Mouse (Mus musculus) stomach, embryonic 16.5 days (tissue): ENCODE results near the gene Jag2. TPM values are rescaled to one million over a fixed set of nuclear protein-coding genes. Genes with fewer than 3 reads are reported as not detected.

ENCODE experiments used
- ATAC-seq: fragments of 200-750 bp; cut with Nextera tagmentation; 2 replicates; pipeline ENCODE4 v1.8.0; 2017; ENCODE audit warnings: moderate number of reproducible peaks, moderate TSS enrichment; ENCODE audit not compliant: insufficient read depth, low FRiP score
- H3K27ac ChIP-seq: fragments of 300-500 bp; sonication (generic); 2 replicates; pipeline ENCODE4 v1.5.1; 2014; ENCODE audit warnings: low read length
- H3K27me3 ChIP-seq: fragments of 300-500 bp; sonication (generic); 2 replicates; pipeline ENCODE4 v1.6.1; 2014; ENCODE audit warnings: low read length, control low read depth, mixed read lengths; ENCODE audit not compliant: control insufficient read depth, insufficient read depth
- H3K36me3 ChIP-seq: fragments of 300-500 bp; sonication (generic); 2 replicates; pipeline ENCODE4 v1.6.1; 2014; ENCODE audit warnings: low read length; ENCODE audit not compliant: control insufficient read depth, insufficient read depth
- H3K4me1 ChIP-seq: fragments of 300-500 bp; sonication (generic); 2 replicates; pipeline ENCODE4 v1.6.1; 2014; ENCODE audit warnings: low read length, control low read depth, mixed read lengths; ENCODE audit not compliant: control insufficient read depth, insufficient read depth
- H3K4me2 ChIP-seq: fragments of 300-500 bp; sonication (generic); 2 replicates; pipeline ENCODE4 v1.6.1; 2014; ENCODE audit warnings: low read depth, low read length, mixed read lengths
- H3K4me3 ChIP-seq: fragments of 300-500 bp; sonication (generic); replicated peaks from 2 replicates; pipeline ENCODE4 v1.5.1; 2014; ENCODE audit warnings: mild to moderate bottlenecking, low read length
- H3K9ac ChIP-seq: fragments of 300-500 bp; sonication (generic); 2 replicates; pipeline ENCODE4 v1.6.1; 2014; ENCODE audit warnings: low read length
- H3K9me3 ChIP-seq: fragments of 300-500 bp; sonication (generic); replicated peaks from 2 replicates; pipeline ENCODE4 v1.6.1; 2016; ENCODE audit warnings: low read length, control low read depth; ENCODE audit not compliant: control insufficient read depth
- WGBS: fragments of 180-500 bp; shearing (Covaris S2); extraction: QIAGEN DNeasy Blood & Tissue Kit; methylation state at CpG from one replicate; pipeline ENCODE4 v1.1.7; 2014; 5-methylcytosine and 5-hydroxymethylcytosine counted together
- polyA plus RNA-seq: library from polyadenylated mRNA; unstranded; fragments of >200 nt; fragmentation: Nextera tagmentation; extraction: Ambion mirVana; gene quantifications from 2 replicates; pipeline ENCODE4 v1.2.1, GENCODE M21; 2015

Gene Jag2
- polyA plus RNA-seq, 1 experiment from 2014 or later: 5.1 TPM

GRCm38 (mm10) chr12:112898351-112898750 is 31.2 kb downstream of the Jag2 start:
- no peak overlapping the region for H3K4me3 ChIP-seq
- no peak for ATAC-seq
- no peak overlapping the region for H3K4me2 ChIP-seq
- H3K9me3 ChIP-seq: no peaks in the 10 kb centered on the region
- H3K27ac ChIP-seq: no peak overlapping the region
- H3K36me3 ChIP-seq: no peaks in the 10 kb centered on the region
- 62% methylated on average over 12 of the region's 12 CpGs for WGBS
- H3K27me3 ChIP-seq: no peaks in the 10 kb centered on the region; the same call in 1 of the 2 replicates
- no peak overlapping the region for H3K9ac ChIP-seq
- H3K4me1 ChIP-seq: peaks cover 12% of the 10 kb centered on the region; the same call in 1 of the 2 replicates

GRCm38 (mm10) chr12:112897522-112898212 is 31.9 kb downstream of the Jag2 start:
- ATAC-seq: peak; percentile 80
- Histone ChIP-seq H3K36me3 (no peaks in the 10 kb centered on the region), H3K4me3 (no peak overlapping the region), H3K4me1 (peaks cover 12% of the 10 kb centered on the region; the same call in 1 of the 2 replicates), H3K27ac (no peak overlapping the region), H3K4me2 (peak overlapping the region; percentile 32; the same call in 1 of the 2 replicates), H3K9ac (peak overlapping the region; percentile 31), H3K27me3 (no peaks in the 10 kb centered on the region; the same call in 1 of the 2 replicates), H3K9me3 (no peaks in the 10 kb centered on the region)
- WGBS: 24% methylated on average over 16 of the region's 16 CpGs

- Histone ChIP-seq H3K4me1 (peaks cover 12% of the 10 kb centered on the region; the same call in 1 of the 2 replicates), H3K4me3 (no peak overlapping the region), H3K36me3 (no peaks in the 10 kb centered on the region), H3K4me2 (0 out of 2 replicates have a peak overlapping the region, but pooled peaks have one; percentile 5), H3K9me3 (no peaks in the 10 kb centered on the region), H3K27me3 (no peaks in the 10 kb centered on the region; the same call in 1 of the 2 replicates), H3K9ac (no peak overlapping the region), H3K27ac (peak overlapping the region; percentile 25; the same call in 1 of the 2 replicates)
- WGBS: 61% methylated on average over 4 of the region's 4 CpGs
- ATAC-seq: no peak
These were observed 34.6 kb downstream of the Jag2 start for GRCm38 (mm10) chr12:112894969-112895368.

GRCm38 (mm10) chr12:112894303-112894884 is 35.2 kb downstream of the Jag2 start:
- Histone ChIP-seq H3K4me3 (no peak overlapping the region), H3K9me3 (no peaks in the 10 kb centered on the region), H3K4me2 (0 out of 2 replicates have a peak overlapping the region, but pooled peaks have one; percentile 5), H3K9ac (no peak overlapping the region), H3K36me3 (no peaks in the 10 kb centered on the region), H3K27ac (peak overlapping the region; percentile 25; the same call in 1 of the 2 replicates), H3K27me3 (no peaks in the 10 kb centered on the region; the same call in 1 of the 2 replicates), H3K4me1 (peaks cover 12% of the 10 kb centered on the region; the same call in 1 of the 2 replicates)
- ATAC-seq: no peak
- 60% methylated on average over 11 of the region's 11 CpGs for WGBS

GRCm38 (mm10) chr12:112885465-112885864 is 44.1 kb downstream of the Jag2 start:
- WGBS: 54% methylated on average over 7 of the region's 7 CpGs
- no peak overlapping the region for H3K4me2 ChIP-seq

GRCm38 (mm10) chr12:112881301-112881815 is 48.2 kb downstream of the Jag2 start:
- no peak overlapping the region for H3K4me2 ChIP-seq
- no peak for ATAC-seq
- peaks cover 24% of the 10 kb centered on the region for H3K27me3 ChIP-seq
- peaks cover 21% of the 10 kb centered on the region for H3K4me1 ChIP-seq
- no peak overlapping the region for H3K4me3 ChIP-seq
- no peaks in the 10 kb centered on the region for H3K9me3 ChIP-seq
- no peak overlapping the region for H3K27ac ChIP-seq
- H3K9ac ChIP-seq: no peak overlapping the region
- H3K36me3 ChIP-seq: no peaks in the 10 kb centered on the region
- WGBS: 57% methylated on average over 6 of the region's 6 CpGs

More at GRCm38 (mm10) chr12:112885465-112885864, 44.1 kb downstream of the Jag2 start:
- Histone ChIP-seq H3K27ac (no peak overlapping the region), H3K4me1 (no peaks in the 10 kb centered on the region), H3K4me3 (no peak overlapping the region), H3K36me3 (no peaks in the 10 kb centered on the region), H3K9me3 (peaks cover 5% of the 10 kb centered on the region; the same call in 1 of the 2 replicates), H3K9ac (no peak overlapping the region), H3K27me3 (no peaks in the 10 kb centered on the region)
- no peak for ATAC-seq

- peak overlapping the region; percentile 57; the same call in 1 of the 2 replicates for H3K27ac ChIP-seq
- 78% methylated on average over 4 of the region's 4 CpGs for WGBS
- no peak for ATAC-seq
These were observed 48.9 kb downstream of the Jag2 start for GRCm38 (mm10) chr12:112880661-112881060.

GRCm38 (mm10) chr12:112879731-112880130 is 49.8 kb downstream of the Jag2 start:
- Histone ChIP-seq H3K9ac (no peak overlapping the region), H3K27ac (no peak overlapping the region), H3K4me3 (no peak overlapping the region), H3K36me3 (no peaks in the 10 kb centered on the region), H3K27me3 (peaks cover 40% of the 10 kb centered on the region), H3K4me1 (peaks cover 27% of the 10 kb centered on the region), H3K4me2 (no peak overlapping the region), H3K9me3 (no peaks in the 10 kb centered on the region)
- no peak for ATAC-seq
- WGBS: 69% methylated on average over 5 of the region's 5 CpGs

More at GRCm38 (mm10) chr12:112880661-112881060, 48.9 kb downstream of the Jag2 start:
- Histone ChIP-seq H3K9ac (peak overlapping the region; percentile 16; the same call in 1 of the 2 replicates), H3K27me3 (peaks cover 31% of the 10 kb centered on the region), H3K4me1 (peaks cover 27% of the 10 kb centered on the region), H3K36me3 (no peaks in the 10 kb centered on the region), H3K4me2 (no peak overlapping the region), H3K9me3 (no peaks in the 10 kb centered on the region), H3K4me3 (no peak overlapping the region)

GRCm38 (mm10) chr12:112877607-112878020 is 52.0 kb downstream of the Jag2 start:
- peak; percentile 71; the same call in 1 of the 2 replicates for ATAC-seq
- peak overlapping the region; percentile 73 for H3K27ac ChIP-seq
- H3K4me1 ChIP-seq: peaks cover 38% of the 10 kb centered on the region
- H3K27me3 ChIP-seq: peaks cover 57% of the 10 kb centered on the region
- H3K36me3 ChIP-seq: no peaks in the 10 kb centered on the region
- peak overlapping the region; percentile 86 for H3K4me2 ChIP-seq
- 1% methylated on average over 37 of the region's 37 CpGs for WGBS
- peak overlapping the region; percentile 45 for H3K4me3 ChIP-seq
- peak overlapping the region; percentile 63 for H3K9ac ChIP-seq
- no peaks in the 10 kb centered on the region for H3K9me3 ChIP-seq
